Mouse (Mus musculus): Measurements from ENCODE around the gene Dhrs11.
A peak's percentile ranks its signal among the peaks of the same experiment; 100 is the strongest.

Gene Dhrs11

GRCm38 (mm10) chr11:84823484-84823897, 5.3 kb downstream of the Dhrs11 start:
- peak; percentile 46 for DNase-seq (ENCODE audit: low spot score)

- DNase-seq (ENCODE audit: low spot score): no peak
Observed at GRCm38 (mm10) chr11:84822487-84822886, 6.3 kb downstream of the Dhrs11 start.

- no peak for DNase-seq (ENCODE audit: low spot score)
Observed at GRCm38 (mm10) chr11:84821131-84821770, 7.5 kb downstream of the Dhrs11 start.

- DNase-seq (ENCODE audit: low spot score): peak; percentile 94
Observed at GRCm38 (mm10) chr11:84818961-84819692, 9.7 kb downstream of the Dhrs11 start, which contains the start of gene Mrm1. Mrm1 (minus strand) TSS chr11:84819515.

GRCm38 (mm10) chr11:84818085-84818960, 10.5 kb downstream of the Dhrs11 start:
- peak; percentile 72 for DNase-seq (ENCODE audit: low spot score)

- DNase-seq (ENCODE audit: low spot score): no peak
Observed at GRCm38 (mm10) chr11:84817362-84817761, 11.4 kb downstream of the Dhrs11 start.

GRCm38 (mm10) chr11:84813724-84814510, 14.9 kb downstream of the Dhrs11 start:
- DNase-seq (ENCODE audit: low spot score): peak; percentile 60

GRCm38 (mm10) chr11:84804373-84804772, 24.4 kb downstream of the Dhrs11 start:
- no peak for DNase-seq (ENCODE audit: low spot score)

- DNase-seq (ENCODE audit: low spot score): peak; percentile 76
Observed at GRCm38 (mm10) chr11:84797627-84798353, 31.0 kb downstream of the Dhrs11 start.

- no peak for DNase-seq (ENCODE audit: low spot score)
Observed at GRCm38 (mm10) chr11:84797026-84797425, 31.8 kb downstream of the Dhrs11 start.

GRCm38 (mm10) chr11:84794496-84795113, 34.2 kb downstream of the Dhrs11 start:
- DNase-seq (ENCODE audit: low spot score): peak; percentile 75

GRCm38 (mm10) chr11:84793545-84793944, 35.2 kb downstream of the Dhrs11 start:
- no peak for DNase-seq (ENCODE audit: low spot score)

GRCm38 (mm10) chr11:84790383-84790782, 38.4 kb downstream of the Dhrs11 start:
- no peak for DNase-seq (ENCODE audit: low spot score)

- DNase-seq (ENCODE audit: low spot score): no peak
Observed at GRCm38 (mm10) chr11:84780143-84780870, 48.5 kb downstream of the Dhrs11 start.

- DNase-seq (ENCODE audit: low spot score): no peak
Observed at GRCm38 (mm10) chr11:84775560-84775959, 53.2 kb downstream of the Dhrs11 start.

GRCm38 (mm10) chr11:84774870-84775514, 53.8 kb downstream of the Dhrs11 start:
- no peak for DNase-seq (ENCODE audit: low spot score)
